Mouse (Mus musculus): ENCODE results near the gene Cog2. TPM values are rescaled to one million over a fixed set of nuclear protein-coding genes. Genes with fewer than 3 reads are reported as not detected.

Cog2 gene
- polyA plus RNA-seq, 1 experiment from 2014 or later = 37.1 TPM

Other genes with a start within 250 kb of the Cog2 start
- gene Pgbd5, start 81.1 kb upstream of the Cog2 start, polyA plus RNA-seq (2014; fragmentation: Nextera tagmentation; extraction: Ambion mirVana) = 2.3 TPM in 2 replicates
- not detected in 2 replicates for gene Agt, start 48.9 kb downstream of the Cog2 start, polyA plus RNA-seq (2014; fragmentation: Nextera tagmentation; extraction: Ambion mirVana)
- gene Capn9, start 55.3 kb downstream of the Cog2 start, polyA plus RNA-seq (2014; fragmentation: Nextera tagmentation; extraction: Ambion mirVana) = not detected in 2 replicates
- gene 2310022B05Rik, start 142.6 kb downstream of the Cog2 start, polyA plus RNA-seq (2014; fragmentation: Nextera tagmentation; extraction: Ambion mirVana) = 27.0 and 27.7 TPM in 2 replicates
- 52.1 and 55.1 TPM in 2 replicates for gene Ttc13, start 201.2 kb downstream of the Cog2 start, polyA plus RNA-seq (2014; fragmentation: Nextera tagmentation; extraction: Ambion mirVana)
- gene Arv1, start 201.4 kb downstream of the Cog2 start, polyA plus RNA-seq (2014; fragmentation: Nextera tagmentation; extraction: Ambion mirVana) = 25.7 and 27.1 TPM in 2 replicates
- 6.0 and 6.8 TPM in 2 replicates for gene Fam89a, start 231.1 kb downstream of the Cog2 start, polyA plus RNA-seq (2014; fragmentation: Nextera tagmentation; extraction: Ambion mirVana)